Mouse (Mus musculus) ovary, adult 18-20 months (tissue): Measurements from ENCODE around the gene Rbms1.

ENCODE experiments used
- DNase-seq: peaks from one replicate; pipeline ENCODE4 v3.0.0; 2022; ENCODE audit warnings: low spot score, mixed read lengths

Gene Rbms1

GRCm38 (mm10) chr2:60808822-60809221 is 154.2 kb downstream of the Rbms1 start:
- DNase-seq: no peak

GRCm38 (mm10) chr2:60807341-60808195 is 155.4 kb downstream of the Rbms1 start:
- DNase-seq: no peak

GRCm38 (mm10) chr2:60804763-60805162 is 158.2 kb downstream of the Rbms1 start:
- DNase-seq: no peak

GRCm38 (mm10) chr2:60803377-60803776 is 159.6 kb downstream of the Rbms1 start:
- DNase-seq: no peak

GRCm38 (mm10) chr2:60802828-60803227 is 160.2 kb downstream of the Rbms1 start:
- no peak for DNase-seq

- no peak for DNase-seq
Observed at GRCm38 (mm10) chr2:60802191-60802590, 160.8 kb downstream of the Rbms1 start.

GRCm38 (mm10) chr2:60801571-60802155 is 161.3 kb downstream of the Rbms1 start:
- no peak for DNase-seq

- no peak for DNase-seq
Observed at GRCm38 (mm10) chr2:60800921-60801558, 162.0 kb downstream of the Rbms1 start.

- DNase-seq: no peak
Observed at GRCm38 (mm10) chr2:60799816-60800215, 163.2 kb downstream of the Rbms1 start.

- DNase-seq: no peak
Observed at GRCm38 (mm10) chr2:60798767-60799529, 164.0 kb downstream of the Rbms1 start.

GRCm38 (mm10) chr2:60796969-60797669 is 165.9 kb downstream of the Rbms1 start:
- DNase-seq: peak; percentile 30

- no peak for DNase-seq
Observed at GRCm38 (mm10) chr2:60796616-60796968, 166.4 kb downstream of the Rbms1 start.

GRCm38 (mm10) chr2:60795861-60796260 is 167.1 kb downstream of the Rbms1 start:
- no peak for DNase-seq

GRCm38 (mm10) chr2:60792506-60792905 is 170.5 kb downstream of the Rbms1 start:
- DNase-seq: no peak

GRCm38 (mm10) chr2:60789126-60789525 is 173.9 kb downstream of the Rbms1 start:
- DNase-seq: no peak

GRCm38 (mm10) chr2:60788173-60788908 is 174.7 kb downstream of the Rbms1 start:
- no peak for DNase-seq

GRCm38 (mm10) chr2:60787088-60787487 is 175.9 kb downstream of the Rbms1 start:
- no peak for DNase-seq

GRCm38 (mm10) chr2:60786289-60786688 is 176.7 kb downstream of the Rbms1 start:
- no peak for DNase-seq

- no peak for DNase-seq
Observed at GRCm38 (mm10) chr2:60774501-60774900, 188.5 kb downstream of the Rbms1 start.

GRCm38 (mm10) chr2:60773592-60773991 is 189.4 kb downstream of the Rbms1 start:
- peak; percentile 24 for DNase-seq

- DNase-seq: no peak
Observed at GRCm38 (mm10) chr2:60766420-60766819, 196.6 kb downstream of the Rbms1 start.
